Mouse (Mus musculus): ENCODE measurements around the gene Carns1. TPM values are rescaled to one million over a fixed set of nuclear protein-coding genes. Genes with fewer than 3 reads are reported as not detected.

Carns1 gene
- total and polyA plus RNA-seq, 2 experiments = 0.65 to 1.9 TPM

GRCm38 (mm10) chr19:4149283-4149682 lies 26.0 kb downstream of the Carns1 start:
- DNase-seq (ENCODE audit: extremely low read depth, low read depth, low spot score) = no peak
- Histone ChIP-seq H3K27me3 (ENCODE audit: control insufficient read depth, insufficient read depth, low read length) (no peaks in the 10 kb centered on the region), H3K4me1 (ENCODE audit: control insufficient read depth, insufficient read depth, low read length) (peaks cover 18% of the 10 kb centered on the region), H3K9ac (ENCODE audit: low read depth, low read length) (peak overlapping the region; percentile 86), H3K36me3 (ENCODE audit: control insufficient read depth, insufficient read depth, low read length) (0 out of 2 replicates have a peak, but pooled peaks cover 2% of the 10 kb centered on the region), H3K4me3 (ENCODE audit: insufficient read depth, low read depth, low read length) (peak overlapping the region; percentile 88), H3K79me2 (ENCODE audit: control insufficient read depth, insufficient read depth, low read length) (peaks cover 15% of the 10 kb centered on the region; the same call in 1 of the 2 replicates), H3K27ac (replicated peaks; ENCODE audit: insufficient read depth, low read depth, low read length) (no peak overlapping the region)
- WGBS = 54% methylated on average over 11 of the region's 11 CpGs
- TF ChIP-seq POLR2A (IDR thresholded peaks at IDR 0.05; ENCODE audit: extremely low read depth, insufficient read depth, low read length) (no peak), CTCF (IDR thresholded peaks at IDR 0.05; ENCODE audit: low read depth, low read length) (no peak)

GRCm38 (mm10) chr19:4148819-4149218 lies 26.5 kb downstream of the Carns1 start:
- no peak for TF ChIP-seq POLR2A (IDR thresholded peaks at IDR 0.05; ENCODE audit: extremely low read depth, insufficient read depth, low read length)
- TF ChIP-seq CTCF (IDR thresholded peaks at IDR 0.05; ENCODE audit: low read depth, low read length) = no peak
- peak overlapping the region; percentile 86 for H3K9ac ChIP-seq (ENCODE audit: low read depth, low read length)
- WGBS = under 1% methylated on average over 8 of the region's 8 CpGs
- H3K4me1 ChIP-seq (ENCODE audit: control insufficient read depth, insufficient read depth, low read length) = peaks cover 18% of the 10 kb centered on the region
- H3K4me3 ChIP-seq (ENCODE audit: insufficient read depth, low read depth, low read length) = peak overlapping the region; percentile 88
- H3K79me2 ChIP-seq (ENCODE audit: control insufficient read depth, insufficient read depth, low read length) = peaks cover 15% of the 10 kb centered on the region; the same call in 1 of the 2 replicates
- 0 out of 2 replicates have a peak, but pooled peaks cover 2% of the 10 kb centered on the region for H3K36me3 ChIP-seq (ENCODE audit: control insufficient read depth, insufficient read depth, low read length)
- DNase-seq (ENCODE audit: extremely low read depth, low read depth, low spot score) = no peak
- peak overlapping the region; percentile 6 for H3K27ac ChIP-seq (replicated peaks; ENCODE audit: insufficient read depth, low read depth, low read length)
- H3K27me3 ChIP-seq (ENCODE audit: control insufficient read depth, insufficient read depth, low read length) = no peaks in the 10 kb centered on the region

- Histone ChIP-seq H3K27me3 (ENCODE audit: control insufficient read depth, insufficient read depth, low read length) (no peaks in the 10 kb centered on the region), H3K4me1 (ENCODE audit: control insufficient read depth, insufficient read depth, low read length) (peaks cover 18% of the 10 kb centered on the region), H3K36me3 (ENCODE audit: control insufficient read depth, insufficient read depth, low read length) (0 out of 2 replicates have a peak, but pooled peaks cover 2% of the 10 kb centered on the region), H3K79me2 (ENCODE audit: control insufficient read depth, insufficient read depth, low read length) (peaks cover 15% of the 10 kb centered on the region; the same call in 1 of the 2 replicates), H3K27ac (replicated peaks; ENCODE audit: insufficient read depth, low read depth, low read length) (peak within 1 kb of the TSS; percentile 11), H3K4me3 (ENCODE audit: insufficient read depth, low read depth, low read length) (peak within 1 kb of the TSS; percentile 88), H3K9ac (ENCODE audit: low read depth, low read length) (peak within 1 kb of the TSS; percentile 86)
- no peak for DNase-seq (ENCODE audit: extremely low read depth, low read depth, low spot score)
- TF ChIP-seq CTCF (IDR thresholded peaks at IDR 0.05; ENCODE audit: low read depth, low read length) (no peak), POLR2A (IDR thresholded peaks at IDR 0.05; ENCODE audit: extremely low read depth, insufficient read depth, low read length) (peak; percentile 93; the same call in 1 of the 2 replicates)
- WGBS = under 1% methylated on average over 33 of the region's 33 CpGs
Observed at GRCm38 (mm10) chr19:4148491-4148806, 26.8 kb downstream of the Carns1 start, which contains the start of gene Coro1b. TSS of gene Coro1b (plus strand) at chr19:4148619.

DNA sequence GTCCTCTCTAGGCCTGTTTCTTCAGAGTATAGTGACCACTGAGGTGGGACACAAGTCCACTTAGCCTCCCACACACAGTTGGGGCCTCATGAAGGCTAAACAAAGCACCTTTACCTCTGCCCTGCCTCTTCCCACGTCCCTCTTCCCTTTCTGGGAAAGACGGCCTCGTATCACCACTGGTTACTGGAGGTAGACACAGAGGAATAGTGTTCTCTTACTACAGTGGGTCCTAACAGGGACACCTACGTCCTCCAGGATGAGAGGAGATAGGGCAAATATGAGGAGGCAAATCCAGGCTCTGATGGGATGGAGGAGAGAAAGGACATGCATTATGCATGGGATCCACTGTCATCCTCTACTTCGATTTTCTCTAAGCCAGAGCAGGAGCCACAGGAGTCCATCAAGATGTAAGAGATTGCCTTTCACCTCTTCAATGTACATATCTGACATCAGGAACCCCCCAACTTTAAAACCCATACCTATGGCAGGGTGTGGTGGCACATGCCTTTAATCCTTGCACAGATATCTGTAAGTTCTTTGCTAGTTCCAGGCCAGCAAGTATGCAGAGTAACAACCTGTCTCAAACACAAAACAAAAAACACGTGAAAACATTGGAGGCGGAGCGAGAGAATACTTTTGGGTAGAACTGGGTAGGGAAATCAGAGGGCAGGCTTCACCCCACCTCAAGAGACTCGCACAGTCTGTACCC lies 27.3 kb downstream of the Carns1 start:
- Histone ChIP-seq H3K36me3 (ENCODE audit: control insufficient read depth, insufficient read depth, low read length) (0 out of 2 replicates have a peak, but pooled peaks cover 2% of the 10 kb centered on the region), H3K27ac (replicated peaks; ENCODE audit: insufficient read depth, low read depth, low read length) (peak overlapping the region; percentile 11), H3K9ac (ENCODE audit: low read depth, low read length) (peak overlapping the region; percentile 31), H3K79me2 (ENCODE audit: control insufficient read depth, insufficient read depth, low read length) (peaks cover 15% of the 10 kb centered on the region; the same call in 1 of the 2 replicates), H3K4me3 (ENCODE audit: insufficient read depth, low read depth, low read length) (no peak overlapping the region; the same call in 1 of the 2 replicates), H3K4me1 (ENCODE audit: control insufficient read depth, insufficient read depth, low read length) (peaks cover 18% of the 10 kb centered on the region), H3K27me3 (ENCODE audit: control insufficient read depth, insufficient read depth, low read length) (no peaks in the 10 kb centered on the region)
- 50% methylated on average over 9 of the region's 9 CpGs for WGBS
- peak; percentile 84 for DNase-seq (ENCODE audit: extremely low read depth, low read depth, low spot score)
- TF ChIP-seq POLR2A (IDR thresholded peaks at IDR 0.05; ENCODE audit: extremely low read depth, insufficient read depth, low read length) (no peak), CTCF (IDR thresholded peaks at IDR 0.05; ENCODE audit: low read depth, low read length) (no peak)

- Histone ChIP-seq H3K9ac (ENCODE audit: low read depth, low read length) (no peak overlapping the region), H3K79me2 (ENCODE audit: control insufficient read depth, insufficient read depth, low read length) (peaks cover 15% of the 10 kb centered on the region; the same call in 1 of the 2 replicates), H3K4me1 (ENCODE audit: control insufficient read depth, insufficient read depth, low read length) (peaks cover 18% of the 10 kb centered on the region), H3K27ac (replicated peaks; ENCODE audit: insufficient read depth, low read depth, low read length) (peak overlapping the region; percentile 11), H3K4me3 (ENCODE audit: insufficient read depth, low read depth, low read length) (no peak overlapping the region), H3K36me3 (ENCODE audit: control insufficient read depth, insufficient read depth, low read length) (0 out of 2 replicates have a peak, but pooled peaks cover 2% of the 10 kb centered on the region), H3K27me3 (ENCODE audit: control insufficient read depth, insufficient read depth, low read length) (no peaks in the 10 kb centered on the region)
- peak; percentile 66 for DNase-seq (ENCODE audit: extremely low read depth, low read depth, low spot score)
- WGBS = 60% methylated on average over 3 of the region's 3 CpGs
- TF ChIP-seq CTCF (IDR thresholded peaks at IDR 0.05; ENCODE audit: low read depth, low read length) (no peak), POLR2A (IDR thresholded peaks at IDR 0.05; ENCODE audit: extremely low read depth, insufficient read depth, low read length) (no peak)
Observed at GRCm38 (mm10) chr19:4147022-4147405, 28.3 kb downstream of the Carns1 start.
